Mouse (Mus musculus) brain, adult 2 months (tissue): ENCODE measurements around the gene Vps45.
A peak's percentile ranks its signal among the peaks of the same experiment; 100 is the strongest.
"Not testable (repeated sequence)": the region's sequence is repeated elsewhere in the genome, so short reads cannot be mapped to it uniquely, and the experiment has no call there.

Source experiments
- DNase-seq: peaks from one replicate; pipeline ENCODE4 v3.0.0; 2011; ENCODE audit warnings: low read depth, low spot score

Gene Vps45

DNA sequence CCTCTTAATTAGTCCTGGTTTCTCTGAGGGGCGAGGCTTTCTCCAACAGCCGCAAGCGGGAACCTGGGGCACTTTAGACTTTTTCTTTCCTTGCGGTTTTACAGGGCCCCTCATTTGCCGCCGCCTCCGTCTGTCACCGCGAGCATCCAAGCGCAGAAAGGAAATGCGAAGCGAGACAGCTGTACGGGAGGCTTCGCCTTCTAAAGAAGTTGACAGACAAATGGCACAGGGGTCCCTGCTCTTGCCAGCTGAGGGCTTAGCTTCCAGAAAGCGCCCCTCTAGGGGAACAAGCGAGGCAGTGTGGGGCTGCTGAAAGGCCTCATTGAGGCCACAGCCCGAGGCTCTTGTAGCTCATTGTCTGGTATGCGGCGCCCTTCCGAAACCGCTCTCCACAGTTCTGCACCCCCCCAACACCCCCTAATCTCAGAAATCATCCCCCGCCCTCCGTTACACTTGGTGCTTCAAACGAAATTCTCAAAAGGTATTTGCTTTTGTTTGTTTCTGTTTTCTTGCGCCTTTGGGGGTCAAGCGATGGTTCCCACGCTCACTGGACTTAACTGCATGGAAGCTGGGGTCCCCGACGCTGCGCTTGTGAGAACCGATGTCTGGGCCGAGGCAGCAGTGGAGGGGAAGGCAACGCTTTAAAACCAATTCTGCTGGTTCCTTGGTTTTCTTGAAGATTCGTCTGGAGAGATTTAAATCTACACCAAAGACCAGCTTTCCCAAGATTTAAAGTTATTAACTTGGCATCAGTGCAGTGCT lies 85.2 kb downstream of the Vps45 start:
- DNase-seq = peak; percentile 60

DNA sequence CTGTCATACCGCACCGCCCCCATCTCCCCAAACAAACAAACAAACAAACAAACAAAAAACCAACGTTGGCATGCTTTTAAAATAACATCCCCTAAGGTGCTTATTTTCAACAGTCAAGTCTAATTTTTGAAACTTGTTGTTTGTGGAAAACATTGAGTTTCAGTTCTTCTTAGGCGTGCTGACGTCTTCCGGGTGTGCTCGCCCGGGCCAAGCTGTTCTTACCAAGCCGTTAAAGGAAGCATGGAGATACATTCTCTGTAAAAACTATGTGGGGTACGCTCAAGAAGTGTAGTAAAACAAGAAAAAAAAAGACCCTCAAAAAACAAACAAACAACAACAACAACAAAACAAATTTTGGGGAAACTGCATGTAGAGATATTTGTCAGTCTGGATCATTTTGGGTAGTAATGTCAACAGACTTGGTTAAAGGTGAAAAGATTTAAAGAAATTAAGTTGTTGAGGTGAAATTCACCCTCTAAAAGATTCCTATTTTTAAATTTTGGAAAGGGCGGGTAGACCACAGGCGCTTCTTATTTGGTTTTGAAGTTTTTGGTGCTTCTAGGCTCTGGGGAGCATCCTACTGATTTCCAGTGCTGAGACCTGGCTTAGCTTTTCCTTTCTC lies 85.9 kb downstream of the Vps45 start:
- DNase-seq = no peak

DNA sequence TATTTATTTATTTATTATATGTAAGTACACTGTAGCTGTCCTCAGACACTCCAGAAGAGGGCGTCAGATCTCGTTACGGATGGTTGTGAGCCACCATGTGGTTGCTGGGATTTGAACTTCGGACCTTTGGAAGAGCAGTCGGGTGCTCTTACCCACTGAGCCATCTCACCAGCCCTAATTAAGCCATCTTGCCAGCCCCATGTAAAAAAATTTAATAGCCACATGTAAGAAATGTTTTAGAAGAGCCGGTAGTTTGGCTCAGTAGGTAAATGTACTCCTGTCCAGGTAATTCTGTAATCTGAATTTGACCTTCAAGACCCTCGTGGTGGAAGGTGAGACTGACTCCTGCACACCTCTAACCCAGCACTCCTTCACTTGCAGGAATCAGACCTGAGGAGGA lies 87.6 kb downstream of the Vps45 start:
- not testable (repeated sequence) for DNase-seq

DNA sequence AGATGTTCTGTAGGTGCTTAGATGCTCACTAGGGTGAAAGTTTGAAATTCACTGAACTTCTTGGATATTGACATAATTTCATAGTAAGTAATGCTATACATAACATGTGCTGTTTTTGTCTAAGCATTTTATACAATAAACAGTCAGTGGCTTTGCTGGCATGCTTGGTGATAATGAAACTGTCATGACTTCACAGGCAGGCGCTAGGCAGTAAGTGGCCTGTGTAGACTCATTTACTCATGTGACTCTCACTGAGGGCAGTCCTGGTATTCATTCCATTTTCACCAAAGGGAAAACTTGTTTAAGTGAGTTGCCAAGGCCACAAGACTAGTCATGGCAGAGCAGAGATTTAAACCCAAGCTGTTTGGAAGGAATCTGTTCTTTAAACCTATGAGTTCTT lies 89.0 kb downstream of the Vps45 start:
- DNase-seq = no peak

DNA sequence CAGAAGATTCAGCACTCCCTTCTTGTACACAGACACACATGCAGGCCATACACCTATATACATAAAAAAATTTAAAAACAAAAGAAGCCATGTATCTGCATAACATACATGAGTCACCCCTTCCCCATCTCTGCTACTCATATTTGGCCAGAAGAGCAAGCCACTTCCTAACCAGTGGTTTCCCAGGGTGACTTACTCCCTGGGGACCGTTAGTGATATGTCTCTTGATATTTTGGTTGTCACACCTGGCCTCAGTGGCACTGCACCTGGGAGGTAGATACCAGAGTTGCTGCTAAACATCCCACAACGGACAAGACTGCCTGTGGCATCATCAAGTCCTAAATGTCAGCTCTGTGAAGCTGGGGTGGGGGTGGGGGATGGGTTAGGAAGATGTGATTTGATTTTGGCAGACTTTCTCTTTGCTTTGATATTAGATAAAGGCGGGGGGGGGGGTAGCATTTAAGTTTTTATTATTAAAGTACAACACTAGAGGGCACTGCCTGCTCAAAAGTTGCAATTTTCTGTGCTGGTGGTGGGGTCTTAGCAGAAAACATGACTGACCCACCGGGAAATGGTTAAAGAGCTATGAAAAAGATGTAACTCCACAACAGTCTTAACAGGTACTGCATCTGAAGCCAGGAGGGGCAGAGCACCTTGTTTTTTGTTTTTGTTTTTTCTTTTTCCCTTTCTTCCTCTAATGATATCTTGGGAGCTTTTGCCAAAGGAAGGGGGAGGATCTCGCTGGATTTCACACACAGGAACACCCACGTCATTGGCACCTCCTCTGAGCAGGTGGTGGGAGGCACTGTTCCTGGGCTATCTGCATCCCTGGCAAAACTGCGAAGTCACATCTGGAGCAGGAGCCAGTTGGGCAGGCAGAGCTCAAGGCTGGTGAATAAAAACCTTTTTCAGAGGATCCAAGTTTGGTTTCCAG lies 92.5 kb downstream of the Vps45 start:
- DNase-seq = peak; percentile 86

DNA sequence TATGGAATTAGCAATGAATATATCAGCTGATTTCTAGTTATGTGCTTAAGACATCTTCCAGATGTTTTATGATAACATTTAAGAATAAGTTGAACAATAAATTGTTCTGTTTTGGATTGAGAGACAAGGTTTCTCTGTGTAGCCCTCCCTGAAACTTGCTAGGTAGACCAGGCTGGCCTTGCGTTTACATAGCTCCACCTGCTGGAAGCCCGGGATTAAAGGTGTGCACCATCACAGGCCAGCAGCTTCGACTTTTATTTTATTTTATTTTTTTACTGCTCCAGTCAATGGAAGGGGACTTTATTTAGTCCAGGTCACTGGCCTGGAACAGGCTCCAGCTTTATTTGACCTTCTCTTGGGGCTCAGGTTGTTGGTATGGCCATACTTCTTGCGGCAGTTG lies 94.6 kb downstream of the Vps45 start:
- peak; percentile 67 for DNase-seq

DNA sequence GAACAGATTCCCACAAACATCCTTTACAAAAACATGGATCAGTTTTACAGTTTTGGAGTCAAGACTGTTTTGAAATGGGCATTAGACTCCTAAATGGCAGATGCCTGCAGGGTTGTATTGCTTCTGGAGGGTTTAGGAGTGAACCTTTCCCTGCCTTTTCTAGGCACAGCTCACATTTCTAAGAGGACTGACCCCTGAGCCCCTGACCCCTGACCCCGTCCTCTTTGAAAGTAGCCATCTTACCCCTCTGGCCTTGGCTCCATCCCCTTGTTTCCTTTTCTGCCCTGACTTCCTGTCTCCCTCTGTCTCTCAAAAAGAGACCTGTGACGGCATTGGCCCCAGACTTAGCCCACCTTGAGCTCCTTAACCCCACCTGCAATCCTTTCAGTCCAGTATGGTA lies 95.0 kb downstream of the Vps45 start:
- DNase-seq = no peak

DNA sequence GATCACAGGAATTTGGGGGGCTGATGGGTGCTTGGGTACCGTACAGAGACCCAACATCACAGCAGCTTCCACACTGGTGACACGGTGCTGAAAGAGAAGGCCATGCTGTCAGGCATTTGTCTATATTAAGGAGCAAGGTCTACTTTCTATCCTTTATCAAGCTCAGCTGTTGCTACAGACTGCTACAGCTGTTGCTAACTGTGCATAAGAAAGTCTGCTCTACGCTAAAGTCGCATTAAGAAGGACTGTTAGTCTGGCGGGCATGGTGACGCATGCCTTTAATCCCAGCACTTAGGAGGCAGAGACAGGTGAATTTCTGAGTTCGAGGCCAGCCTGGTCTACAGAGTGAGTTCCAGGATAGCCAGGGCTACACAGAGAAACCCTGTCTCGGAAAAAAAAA lies 96.1 kb downstream of the Vps45 start:
- not testable (repeated sequence) for DNase-seq

DNA sequence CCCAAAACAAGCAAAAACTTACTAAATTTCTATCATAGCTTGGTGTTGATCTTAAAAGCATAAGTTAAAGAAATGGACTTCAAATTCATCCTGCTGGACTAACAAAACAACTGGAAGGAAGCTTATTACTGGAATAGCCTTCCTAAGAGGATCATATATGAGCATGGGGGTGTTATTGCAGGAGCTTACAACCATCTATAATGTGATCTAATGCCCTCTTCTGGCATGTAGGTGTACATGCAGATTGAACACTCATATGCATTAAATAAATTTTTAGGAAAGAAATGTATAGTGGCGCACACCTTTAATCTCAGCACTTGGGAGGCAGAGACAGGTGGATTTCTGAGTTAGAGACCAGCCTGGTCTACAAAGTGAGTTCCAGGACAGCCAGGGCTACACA lies 98.5 kb downstream of the Vps45 start:
- no peak for DNase-seq

DNA sequence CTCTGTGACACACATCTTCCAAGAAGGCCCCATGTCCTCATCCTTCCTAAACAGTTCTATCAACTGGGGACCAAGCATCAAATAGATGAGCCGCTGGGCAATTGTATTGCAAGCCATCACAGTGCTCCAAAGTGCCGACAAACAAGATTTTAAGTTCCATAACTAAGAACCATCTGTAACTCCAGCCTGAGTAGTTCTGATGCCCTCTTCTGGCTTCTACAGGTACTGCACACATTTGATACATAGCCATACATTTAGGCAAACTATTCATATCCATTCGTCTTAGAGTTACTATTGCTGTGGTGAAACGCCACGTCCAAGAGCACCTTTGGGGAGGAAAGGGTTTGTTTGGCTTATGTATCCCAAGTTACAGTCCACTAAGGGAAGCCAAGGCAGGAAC lies 99.2 kb downstream of the Vps45 start:
- DNase-seq = no peak

DNA sequence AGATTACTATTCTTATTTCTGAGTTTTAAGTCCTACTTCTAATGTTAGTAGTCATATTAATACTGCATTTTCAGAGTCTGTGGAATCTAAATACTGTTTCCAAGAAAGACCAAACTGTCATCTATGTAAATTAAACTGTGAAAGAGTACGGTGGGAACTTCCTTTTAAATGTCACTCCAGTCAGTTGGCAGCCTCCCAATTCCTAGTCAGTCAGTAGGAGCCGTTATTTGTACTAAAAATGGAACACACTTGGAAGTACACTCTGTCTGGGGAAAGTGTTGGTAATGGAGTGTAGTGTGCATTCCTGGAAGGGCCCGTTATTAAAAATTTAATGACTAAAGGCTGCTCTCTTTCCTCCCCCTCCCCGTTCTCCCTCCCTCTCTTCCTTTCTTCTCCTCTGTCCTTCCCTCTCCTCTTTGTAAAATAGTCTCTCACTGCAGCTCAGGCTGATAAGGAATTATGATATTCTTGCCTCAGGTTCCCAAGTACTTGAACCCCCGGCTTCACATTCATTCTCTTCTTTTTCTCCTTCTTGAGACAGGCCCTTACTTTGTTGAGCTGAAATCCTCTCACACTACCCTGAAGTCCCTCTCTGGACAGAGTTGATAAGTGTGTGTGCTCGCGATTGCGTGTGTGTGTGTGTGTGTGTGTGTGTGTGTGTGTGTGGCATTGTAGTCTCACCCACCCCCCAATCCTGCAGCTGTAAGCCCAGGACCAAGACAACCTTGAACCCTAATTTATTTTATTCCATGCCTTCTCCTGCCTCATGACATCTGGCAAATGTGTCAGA lies 100.7 kb downstream of the Vps45 start:
- DNase-seq = peak; percentile 80

DNA sequence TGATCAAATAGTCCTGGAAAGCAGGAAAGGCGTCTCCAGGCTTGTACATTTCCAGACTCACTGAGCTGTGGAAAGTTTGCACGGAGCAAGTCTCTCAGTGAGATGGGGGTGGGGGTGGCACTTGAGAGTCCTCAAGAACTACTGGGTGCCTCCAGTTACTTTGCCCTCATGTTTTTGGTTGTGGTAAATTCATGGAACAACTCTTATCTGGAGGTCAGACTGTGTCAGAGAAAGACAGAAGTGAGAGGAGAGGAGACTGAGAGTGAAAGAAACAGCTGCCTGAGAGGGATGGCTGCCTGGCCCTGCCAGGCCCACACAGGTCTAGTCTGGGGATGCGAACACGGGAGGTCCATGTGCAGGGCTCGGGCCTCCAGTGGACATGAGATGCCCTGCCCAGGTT lies 102.9 kb downstream of the Vps45 start:
- DNase-seq = no peak

DNA sequence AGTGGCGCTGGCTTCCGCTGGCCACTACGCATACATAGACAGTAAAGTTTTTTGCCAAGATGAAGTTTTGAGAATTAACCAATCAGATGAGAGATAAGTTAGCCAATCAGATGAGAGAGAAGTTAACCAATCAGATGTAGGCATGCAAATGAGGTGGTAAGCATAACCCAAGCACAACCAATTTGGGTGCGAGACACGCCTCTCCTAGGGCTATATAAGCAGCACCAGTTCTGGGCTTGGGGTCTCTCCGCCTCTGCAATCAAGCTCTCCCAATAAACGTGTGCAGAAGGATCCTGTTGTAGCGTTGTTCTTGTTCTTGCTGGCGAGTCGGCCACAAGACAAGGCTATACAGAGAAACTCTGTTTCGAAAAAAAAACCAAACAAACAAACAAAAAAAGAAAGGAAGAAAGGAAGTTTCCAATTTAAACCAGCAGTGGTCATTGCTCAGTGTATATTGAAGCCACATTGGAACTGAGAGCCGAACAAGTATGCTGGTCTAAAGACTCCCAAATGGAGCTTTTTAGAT lies 103.6 kb downstream of the Vps45 start:
- not testable (repeated sequence) for DNase-seq

DNA sequence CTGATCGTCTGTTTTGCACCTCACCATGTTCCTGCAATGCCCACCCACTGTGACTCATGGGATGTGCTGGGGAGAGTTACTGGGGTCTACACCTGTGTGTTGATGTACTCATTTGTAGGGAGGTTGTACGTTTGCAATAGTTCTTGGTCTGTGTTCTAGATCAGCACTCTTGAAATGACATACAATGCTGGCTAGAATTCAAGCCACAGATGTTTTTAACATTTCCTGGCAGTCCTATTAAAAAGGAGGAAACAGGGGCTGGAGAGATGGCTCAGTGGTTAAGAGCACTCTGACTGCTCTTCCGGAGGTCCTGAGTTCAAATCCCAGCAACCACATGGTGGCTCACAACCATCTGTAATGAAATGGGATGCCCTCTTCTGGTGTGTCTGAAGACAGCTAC lies 104.7 kb downstream of the Vps45 start:
- no peak for DNase-seq

DNA sequence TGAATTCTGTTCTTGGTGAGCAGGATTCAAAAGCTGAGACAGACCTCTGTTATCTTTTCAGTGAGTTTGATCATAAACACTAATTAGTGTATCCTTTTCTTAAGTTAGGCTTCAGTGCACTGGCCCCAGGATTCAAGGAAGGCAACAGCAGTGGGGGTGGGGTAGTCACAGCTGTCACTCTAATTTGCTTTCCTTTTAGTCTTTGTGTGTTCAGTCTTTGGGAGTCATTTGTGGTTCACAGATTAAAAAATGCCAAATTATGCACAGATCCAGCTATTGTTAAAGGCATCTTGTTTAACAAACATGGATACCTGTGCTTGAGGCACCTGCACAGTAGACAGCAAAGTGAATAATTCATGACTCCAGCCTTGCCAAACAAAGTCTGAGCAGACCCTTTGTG lies 105.2 kb downstream of the Vps45 start:
- DNase-seq = no peak

DNA sequence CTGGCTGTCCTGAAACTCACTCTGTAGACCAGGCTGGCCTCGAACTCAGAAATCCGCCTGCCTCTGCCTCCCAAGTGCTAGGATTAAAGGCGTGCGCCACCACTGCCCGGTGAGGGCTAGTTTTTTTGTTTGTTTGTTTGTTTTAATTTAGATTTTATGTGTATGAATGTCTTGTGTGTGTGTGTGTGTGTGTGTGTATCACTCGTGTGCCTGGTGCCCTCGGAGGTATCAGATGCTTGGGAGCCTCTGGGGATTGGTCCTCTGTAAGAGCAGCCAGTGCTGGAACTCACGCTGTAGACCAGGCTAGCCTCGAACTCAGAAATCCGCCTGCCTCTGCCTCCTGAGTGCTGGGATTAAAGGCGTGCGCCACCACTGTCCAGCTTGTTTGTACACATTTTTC lies 106.7 kb downstream of the Vps45 start:
- DNase-seq = not testable (repeated sequence)

DNA sequence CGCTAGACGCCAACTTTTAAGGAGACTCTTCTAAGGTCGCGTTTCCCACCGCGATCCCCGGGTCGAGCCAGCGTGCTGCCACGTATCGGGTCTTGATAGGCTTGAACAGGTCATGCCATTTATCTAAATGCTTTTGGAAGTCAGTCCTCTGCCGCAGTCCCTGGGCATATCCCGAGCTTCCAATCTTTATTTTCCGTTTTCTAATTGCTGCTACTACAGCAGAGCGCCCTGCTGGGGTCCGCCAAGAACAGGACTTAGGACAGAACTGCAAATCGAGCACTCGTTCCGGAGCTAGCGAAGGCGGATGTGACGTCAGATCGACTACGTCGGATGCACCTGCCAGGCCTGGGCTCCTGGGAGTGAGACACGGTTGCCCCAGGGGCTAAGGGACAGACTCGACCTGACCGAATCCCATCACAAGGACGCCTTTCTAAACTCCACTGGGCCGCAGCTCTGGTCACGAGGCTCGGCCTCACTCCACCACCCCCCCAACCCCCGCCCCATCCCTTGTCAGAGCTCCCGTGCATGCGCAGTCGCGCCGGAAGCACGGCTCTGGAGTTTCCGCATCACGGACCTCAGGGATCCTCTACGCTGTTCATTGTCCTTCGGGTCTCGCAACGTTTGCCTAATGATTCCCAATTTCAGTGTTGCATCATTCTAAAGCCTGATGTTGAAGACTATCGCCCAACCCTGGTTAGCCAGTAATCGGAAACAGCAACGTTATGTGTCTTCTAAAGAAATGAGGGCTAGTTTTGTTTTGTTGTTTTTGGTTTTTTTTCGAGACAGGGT lies 107.3 kb downstream of the Vps45 start:
- peak; percentile 98 for DNase-seq
